Comparison of ENCODE assay signal across 11 mouse cellular contexts in the genomic region with DNA sequence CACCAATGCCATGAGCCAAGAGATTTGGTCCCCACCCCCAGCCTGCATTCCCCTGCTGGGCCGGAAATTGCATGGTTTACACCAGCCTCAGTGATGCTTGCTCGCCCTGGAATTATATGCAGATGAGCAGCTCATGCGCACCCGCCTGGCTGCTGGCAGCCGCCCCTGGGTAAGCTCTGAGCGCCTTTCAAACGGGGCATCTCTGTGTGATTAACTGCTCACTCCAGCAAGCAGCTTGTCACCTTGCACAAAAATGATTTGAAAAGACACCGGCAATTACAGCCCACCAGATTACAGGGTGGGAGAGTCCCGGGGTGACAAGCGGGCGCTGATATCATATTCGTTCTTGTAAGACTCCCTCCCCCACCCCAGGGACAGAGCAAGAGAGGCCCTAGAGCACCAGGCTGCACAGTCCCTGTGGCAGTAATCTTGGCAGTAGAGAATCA.
A peak's percentile ranks its signal among the peaks of the same experiment; 100 is the strongest.
DNase-seq lines count a peak whose midpoint lies in the region; ATAC-seq lines count a peak whose summit lies in the region.
"Had no signal": no experiment of that assay in that cellular context is flagged by ENCODE, and none has a peak within 500 bp of the region (broad histone marks: within the 10 kb centered on the region; RNA-seq: fewer than 3 reads in every experiment).

No protein-coding gene starts in this region.

- DNase-seq in brain, embryonic 18.5 days (ENCODE audit: low read depth, low spot score), result peak; percentile 58
- DNase-seq in forebrain, embryonic 11.5 days (ENCODE audit: low spot score), result no peak
- DNase-seq in gastrocnemius, postnatal 4 days (ENCODE audit: low spot score in 2 of 2), result no peak
- DNase-seq in heart, adult 9 months (ENCODE audit: low spot score in 2 of 2), result no peak
- DNase-seq: gastrocnemius, postnatal 25 days; heart, postnatal 10 days; kidney, postnatal 10 days; lung, adult 2 months had no signal

- H3K4me3 ChIP-seq in forebrain, embryonic 11.5 days (ENCODE audit: low read depth, low read length), result no peak overlapping the region
- H3K4me3 ChIP-seq in hindbrain, embryonic 16.5 days (ENCODE audit: low read length), result no peak overlapping the region
- no peak overlapping the region for H3K4me3 ChIP-seq in neural tube, embryonic 14.5 days (ENCODE audit: low read depth, low read length)

- ATAC-seq in forebrain, embryonic 11.5 days (replicated peaks; ENCODE audit: low FRiP score), result peak; percentile 60
- peak; percentile 65; the same call in 1 of the 2 replicates for ATAC-seq in hindbrain, embryonic 16.5 days
- peak; percentile 83; the same call in 1 of the 2 replicates for ATAC-seq in neural tube, embryonic 14.5 days (ENCODE audit: low read depth)
- no peak for ATAC-seq in megakaryocyte-erythroid progenitor cell, adult 5-6 weeks (replicated peaks; ENCODE audit: low FRiP score, low TSS enrichment, poor library complexity, severe bottlenecking)

- H3K4me2 ChIP-seq in forebrain, embryonic 11.5 days (ENCODE audit: low read depth, low read length, severe bottlenecking), result no peak overlapping the region
- H3K4me2 ChIP-seq in hindbrain, embryonic 16.5 days (ENCODE audit: low read length), result no peak overlapping the region; the same call in 1 of the 2 replicates
- H3K4me2 ChIP-seq in neural tube, embryonic 14.5 days (ENCODE audit: low read depth, low read length), result no peak overlapping the region

- H3K9me3 ChIP-seq in forebrain, embryonic 11.5 days (ENCODE audit: control insufficient read depth, low read length), result no peaks in the 10 kb centered on the region
- no peaks in the 10 kb centered on the region for H3K9me3 ChIP-seq in hindbrain, embryonic 16.5 days (ENCODE audit: control insufficient read depth, low read length)
- H3K9me3 ChIP-seq in neural tube, embryonic 14.5 days (ENCODE audit: control insufficient read depth, low read length), result no peaks in the 10 kb centered on the region

- H3K27ac ChIP-seq in forebrain, embryonic 11.5 days (ENCODE audit: low read depth, low read length), result peak overlapping the region; percentile 2
- peak overlapping the region; percentile 40 for H3K27ac ChIP-seq in hindbrain, embryonic 16.5 days (ENCODE audit: low read depth, low read length)
- peak overlapping the region; percentile 80 for H3K27ac ChIP-seq in neural tube, embryonic 14.5 days (ENCODE audit: low read depth, low read length)

- no peaks in the 10 kb centered on the region; the same call in 1 of the 2 replicates for H3K4me1 ChIP-seq in forebrain, embryonic 11.5 days (replicated peaks; ENCODE audit: control insufficient read depth, insufficient read depth, low read length)
- peaks cover 13% of the 10 kb centered on the region for H3K4me1 ChIP-seq in hindbrain, embryonic 16.5 days (ENCODE audit: control insufficient read depth, insufficient read depth, low read depth, low read length)
- H3K4me1 ChIP-seq in neural tube, embryonic 14.5 days (ENCODE audit: control insufficient read depth, insufficient read depth, low read length), result peaks cover 20% of the 10 kb centered on the region

- H3K27me3 ChIP-seq in forebrain, embryonic 11.5 days (ENCODE audit: control insufficient read depth, insufficient read depth, low read length), result no peaks in the 10 kb centered on the region
- no peaks in the 10 kb centered on the region for H3K27me3 ChIP-seq in hindbrain, embryonic 16.5 days (replicated peaks; ENCODE audit: control insufficient read depth, insufficient read depth, low read length)
- no peaks in the 10 kb centered on the region for H3K27me3 ChIP-seq in neural tube, embryonic 14.5 days (ENCODE audit: control insufficient read depth, insufficient read depth, low read length)

- no peaks in the 10 kb centered on the region for H3K36me3 ChIP-seq in forebrain, embryonic 11.5 days (ENCODE audit: control insufficient read depth, insufficient read depth, low read length)
- no peaks in the 10 kb centered on the region for H3K36me3 ChIP-seq in hindbrain, embryonic 16.5 days (ENCODE audit: control insufficient read depth, insufficient read depth, low read length)
- H3K36me3 ChIP-seq in neural tube, embryonic 14.5 days (ENCODE audit: control insufficient read depth, insufficient read depth, low read length), result no peaks in the 10 kb centered on the region

- 36% methylated on average over 12 of the region's 12 CpGs for WGBS in forebrain, embryonic 11.5 days
- 25% methylated on average over 12 of the region's 12 CpGs for WGBS in hindbrain, embryonic 16.5 days
- 17% methylated on average over 12 of the region's 12 CpGs for WGBS in neural tube, embryonic 14.5 days

- H3K9ac ChIP-seq in forebrain, embryonic 11.5 days (ENCODE audit: low read length), result no peak overlapping the region
- H3K9ac ChIP-seq in hindbrain, embryonic 16.5 days (ENCODE audit: low read depth, low read length), result peak overlapping the region; percentile 15
- peak overlapping the region; percentile 25; the same call in 1 of the 2 replicates for H3K9ac ChIP-seq in neural tube, embryonic 14.5 days (replicated peaks; ENCODE audit: low read depth, low read length)

Comparison
In these comparisons a context has a peak if more than half of its experiments do, and no peak if none do; other contexts are left out.
1. H3K27ac ChIP-seq: peak in every context shown above with its lines; median percentile 80 in neural tube, embryonic 14.5 days; 40 in hindbrain, embryonic 16.5 days; 2 in forebrain, embryonic 11.5 days.